Mouse (Mus musculus): ENCODE data around the gene Acot13.

Acot13 gene

GRCm38 (mm10) chr13:24831353-24832130 is at the start of gene Acot13, which contains the start of gene Tdp2:
TSS of gene Acot13 (minus strand) at chr13:24831540.
TSS of gene Tdp2 (plus strand) at chr13:24831679.
- in situ Hi-C loops (cut with MboI, MseI) = no loop called here

GRCm38 (mm10) chr13:24880704-24881103 is 49.4 kb upstream of the Acot13 start:
- in situ Hi-C loops (cut with MboI, MseI) = loop anchor here (25.0 kb wide), 1 partner anchor 693 kb away; no protein-coding TSS in a partner anchor

GRCm38 (mm10) chr13:24880208-24880607 is 48.9 kb upstream of the Acot13 start:
- in situ Hi-C loops (cut with MboI, MseI) = loop anchor here (25.0 kb wide), 1 partner anchor 693 kb away; no protein-coding TSS in a partner anchor

- in situ Hi-C loops (cut with MboI, MseI) = loop anchor here (25.0 kb wide), 1 partner anchor 692 kb away; no protein-coding TSS in a partner anchor
These were observed 48.2 kb upstream of the Acot13 start for GRCm38 (mm10) chr13:24879359-24880040.

GRCm38 (mm10) chr13:24868233-24868632 is 36.9 kb upstream of the Acot13 start:
- in situ Hi-C loops (cut with MboI, MseI) = no loop called here

GRCm38 (mm10) chr13:24867789-24868188 is 36.4 kb upstream of the Acot13 start:
- in situ Hi-C loops (cut with MboI, MseI) = no loop called here

GRCm38 (mm10) chr13:24866430-24867402 is 35.4 kb upstream of the Acot13 start:
- in situ Hi-C loops (cut with MboI, MseI) = no loop called here

GRCm38 (mm10) chr13:24862520-24862919 is 31.2 kb upstream of the Acot13 start:
- in situ Hi-C loops (cut with MboI, MseI) = no loop called here

- in situ Hi-C loops (cut with MboI, MseI) = no loop called here
These were observed 30.7 kb upstream of the Acot13 start for GRCm38 (mm10) chr13:24862021-24862420.

- in situ Hi-C loops (cut with MboI, MseI) = no loop called here
These were observed 29.7 kb upstream of the Acot13 start for GRCm38 (mm10) chr13:24861084-24861483.

GRCm38 (mm10) chr13:24859115-24859514 is 27.8 kb upstream of the Acot13 start:
- in situ Hi-C loops (cut with MboI, MseI) = no loop called here

- in situ Hi-C loops (cut with MboI, MseI) = no loop called here
These were observed 21.2 kb upstream of the Acot13 start for GRCm38 (mm10) chr13:24852570-24852969.

- in situ Hi-C loops (cut with MboI, MseI) = no loop called here
These were observed 20.6 kb upstream of the Acot13 start for GRCm38 (mm10) chr13:24851989-24852388.

GRCm38 (mm10) chr13:24849318-24849717 is 18.0 kb upstream of the Acot13 start:
- in situ Hi-C loops (cut with MboI, MseI) = no loop called here

- in situ Hi-C loops (cut with MboI, MseI) = no loop called here
These were observed 13.9 kb upstream of the Acot13 start, which contains the start of gene D130043K22Rik for GRCm38 (mm10) chr13:24844983-24845955. TSS of gene D130043K22Rik (plus strand) at chr13:24845135.

GRCm38 (mm10) chr13:24841702-24842101 is 10.4 kb upstream of the Acot13 start:
- in situ Hi-C loops (cut with MboI, MseI) = no loop called here

- in situ Hi-C loops (cut with MboI, MseI) = loop anchor here (5.0 kb wide), 1 partner anchor 102 kb away; the partner anchor contains the start of gene Gpld1
These were observed 8.5 kb upstream of the Acot13 start for GRCm38 (mm10) chr13:24839831-24840230.

GRCm38 (mm10) chr13:24837765-24838164 is 6.4 kb upstream of the Acot13 start:
- in situ Hi-C loops (cut with MboI, MseI) = loop anchor here (5.0 kb wide), 1 partner anchor 105 kb away; the partner anchor contains the start of gene Gpld1

GRCm38 (mm10) chr13:24832811-24833155 is 1.4 kb upstream of the Acot13 start:
- in situ Hi-C loops (cut with MboI, MseI) = no loop called here

All from regulatory T cell (primary cell).